Mouse (Mus musculus) CH12.LX (cell line): Measurements from ENCODE around the gene Cxcl12. TPM values are rescaled to one million over a fixed set of nuclear protein-coding genes. Genes with fewer than 3 reads are reported as not detected.

Experiments
- DNase-seq: peaks from one replicate; pipeline ENCODE4 v3.0.0-alpha.2; 2013; ENCODE audit errors: extremely low read depth
- H3K27ac ChIP-seq: 2 replicates; pipeline ENCODE4 v1.5.1; 2012; ENCODE audit warnings: low read depth, mild to moderate bottlenecking, control low read depth, moderate library complexity; ENCODE audit not compliant: insufficient read depth
- H3K27me3 ChIP-seq: replicated peaks from 2 replicates; pipeline ENCODE3; 2012; ENCODE audit warnings: inconsistent platforms
- H3K36me3 ChIP-seq, 2 experiments: replicated peaks in 1 of 2; 2 replicates each; pipeline versions ENCODE3 to v1.6.1; 2012; ENCODE audit warnings: inconsistent platforms in 1 of 2, low read length in 1 of 2, mild to moderate bottlenecking in 1 of 2, mixed read lengths in 1 of 2, moderate library complexity in 1 of 2; ENCODE audit not compliant: control insufficient read depth in 1 of 2, insufficient read depth in 1 of 2
- H3K4me1 ChIP-seq, 2 experiments: 2 replicates each; pipeline ENCODE4 v1.6.1; 2012; ENCODE audit warnings: inconsistent platforms in 1 of 2, moderate library complexity in 1 of 2; ENCODE audit not compliant: insufficient read depth in 2 of 2, control insufficient read depth in 1 of 2
- H3K4me2 ChIP-seq: 2 replicates; pipeline ENCODE4 v1.6.1; 2012; ENCODE audit warnings: low read depth, mild to moderate bottlenecking, control low read depth; ENCODE audit not compliant: poor library complexity, insufficient read depth, severe bottlenecking
- H3K4me3 ChIP-seq, 3 experiments: fragments of 150-350 bp in 1 of 3; sonication (generic) in 1 of 3; replicated peaks in 1 of 3; 2 replicates each; pipeline versions ENCODE3 to v1.5.1; 2011 to 2012; ENCODE audit warnings: low read depth in 2 of 3, low read length in 2 of 3, mild to moderate bottlenecking in 2 of 3, moderate library complexity in 2 of 3, control low read depth in 1 of 3, improper control_type of control experiment in 1 of 3, inconsistent platforms in 1 of 3, mixed read lengths in 1 of 3; ENCODE audit not compliant: poor library complexity in 1 of 3
- H3K79me2 ChIP-seq: replicated peaks from 2 replicates; pipeline ENCODE4 v1.6.1; 2012; ENCODE audit warnings: mild to moderate bottlenecking, moderate library complexity; ENCODE audit not compliant: control insufficient read depth, poor library complexity, insufficient read depth, severe bottlenecking; ENCODE audit errors: extremely low read depth
- H3K9ac ChIP-seq: 2 replicates; pipeline ENCODE4 v1.6.1; 2012; ENCODE audit warnings: low read depth, mild to moderate bottlenecking, control low read depth, moderate library complexity; ENCODE audit not compliant: insufficient read depth
- H3K9me3 ChIP-seq: replicated peaks from 2 replicates; pipeline ENCODE3; 2012; ENCODE audit warnings: low read length, inconsistent platforms, mixed read lengths
- BHLHE40 ChIP-seq: IDR thresholded peaks from 2 replicates; pipeline ENCODE4 v1.6.1; 2011; ENCODE audit warnings: mild to moderate bottlenecking, low read depth, low read length, improper control_type of control experiment
- CHD1 ChIP-seq: IDR thresholded peaks from 2 replicates; pipeline ENCODE4 v1.6.1; 2012; ENCODE audit warnings: low read depth, low read length, improper control_type of control experiment, inconsistent platforms
- CHD2 ChIP-seq: IDR thresholded peaks from 2 replicates; pipeline ENCODE4 v1.6.1; 2011; ENCODE audit warnings: low read length, improper control_type of control experiment
- E2F4 ChIP-seq: IDR thresholded peaks from 2 replicates; pipeline ENCODE4 v1.6.1; 2011; ENCODE audit warnings: low read depth, low read length, improper control_type of control experiment; ENCODE audit not compliant: insufficient replicate concordance
- EP300 ChIP-seq: IDR thresholded peaks from 2 replicates; pipeline ENCODE4 v1.6.1; 2011; ENCODE audit warnings: low read length, improper control_type of control experiment
- ETS1 ChIP-seq: conservative IDR thresholded peaks from 2 replicates; pipeline ENCODE4 v1.6.1; 2012; ENCODE audit warnings: low read depth, mild to moderate bottlenecking, inconsistent platforms, low read length, improper control_type of control experiment, moderate library complexity
- GABPA ChIP-seq: IDR thresholded peaks from 2 replicates; pipeline ENCODE4 v1.6.1; 2012; ENCODE audit warnings: low read depth, low read length, improper control_type of control experiment, inconsistent platforms; ENCODE audit not compliant: insufficient replicate concordance
- HCFC1 ChIP-seq: IDR thresholded peaks from 2 replicates; pipeline ENCODE4 v1.6.1; 2012; ENCODE audit warnings: low read depth, mild to moderate bottlenecking, inconsistent platforms, low read length, improper control_type of control experiment
- IRF4 ChIP-seq: IDR thresholded peaks from 2 replicates; pipeline ENCODE4 v1.6.1; 2014; ENCODE audit warnings: low read depth, mild to moderate bottlenecking, inconsistent platforms, low read length, improper control_type of control experiment
- JUN ChIP-seq: IDR thresholded peaks from 2 replicates; pipeline ENCODE4 v1.6.1; 2011; ENCODE audit warnings: low read depth, mild to moderate bottlenecking, low read length, improper control_type of control experiment, moderate library complexity; ENCODE audit not compliant: insufficient read depth
- MAX ChIP-seq: IDR thresholded peaks from 2 replicates; pipeline ENCODE4 v1.6.1; 2011; ENCODE audit warnings: low read length, improper control_type of control experiment
- MAZ ChIP-seq: IDR thresholded peaks from 2 replicates; pipeline ENCODE4 v1.6.1; 2012; ENCODE audit warnings: low read depth, mild to moderate bottlenecking, inconsistent platforms, low read length, improper control_type of control experiment, moderate library complexity
- MEF2A ChIP-seq: IDR thresholded peaks from 2 replicates; pipeline ENCODE4 v1.6.1; 2014; ENCODE audit warnings: low read depth, mild to moderate bottlenecking, inconsistent platforms, low read length, improper control_type of control experiment, borderline replicate concordance
- MYC ChIP-seq: IDR thresholded peaks from 2 replicates; pipeline ENCODE4 v1.6.1; 2011; ENCODE audit warnings: low read depth, mild to moderate bottlenecking, improper control_type of control experiment, low read length
- NELFE ChIP-seq: IDR thresholded peaks from 2 replicates; pipeline ENCODE4 v1.6.1; 2011; ENCODE audit warnings: low read depth, low read length, improper control_type of control experiment
- PAX5 ChIP-seq: IDR thresholded peaks from 2 replicates; pipeline ENCODE4 v1.6.1; 2012; ENCODE audit warnings: low read length, inconsistent platforms, mixed read lengths
- POLR2AphosphoS2 ChIP-seq: IDR thresholded peaks from 2 replicates; pipeline ENCODE4 v1.6.1; 2011; ENCODE audit warnings: low read depth, low read length, improper control_type of control experiment
- SMC3 ChIP-seq: IDR thresholded peaks from 2 replicates; pipeline ENCODE4 v1.6.1; 2011; ENCODE audit warnings: low read depth, low read length, improper control_type of control experiment
- TBP ChIP-seq: conservative IDR thresholded peaks from 2 replicates; pipeline ENCODE4 v1.6.1; 2011; ENCODE audit warnings: low read depth, low read length, improper control_type of control experiment
- TCF12 ChIP-seq: IDR thresholded peaks from 2 replicates; pipeline ENCODE4 v1.6.1; 2014; ENCODE audit warnings: low read depth, mild to moderate bottlenecking, inconsistent platforms, low read length, improper control_type of control experiment
- UBTF ChIP-seq: IDR thresholded peaks from 2 replicates; pipeline ENCODE4 v1.6.1; 2012; ENCODE audit warnings: low read depth, mild to moderate bottlenecking, inconsistent platforms, low read length, improper control_type of control experiment, moderate library complexity
- USF2 ChIP-seq: conservative IDR thresholded peaks from 2 replicates; pipeline ENCODE4 v1.6.1; 2011; ENCODE audit warnings: low read depth, low read length, improper control_type of control experiment
- ZC3H11A ChIP-seq: IDR thresholded peaks from 2 replicates; pipeline ENCODE4 v1.6.1; 2012; ENCODE audit warnings: low read depth, mild to moderate bottlenecking, inconsistent platforms, low read length, improper control_type of control experiment
- ZMIZ1 ChIP-seq: IDR thresholded peaks from 2 replicates; pipeline ENCODE4 v1.6.1; 2012; ENCODE audit warnings: low read depth, mild to moderate bottlenecking, inconsistent platforms, low read length, improper control_type of control experiment
- dilution Hi-C: fragments of 300-500 bp; cut with MboI; formaldehyde crosslinking; loops from 2 replicates; pipeline ENCODE4 v1.14.3; 2020; ENCODE audit warnings: low sequenced_read_pairs; ENCODE audit not compliant: extremely low pct_unique_long_range_greater_than_20kb, extremely low pct_ligation_motif_present
- in situ Hi-C: fragments of 300-500 bp; cut with MboI; formaldehyde crosslinking; loops from 3 replicates; pipeline ENCODE4 v1.14.3; 2019; ENCODE audit warnings: low sequenced_read_pairs, low pct_ligation_motif_present, low pct_unique_long_range_greater_than_20kb, mixed read lengths
- polyA plus RNA-seq: library from polyadenylated mRNA; unstranded; fragments of >175 nt; gene quantifications from 2 replicates; pipeline ENCODE4 v1.2.1, GENCODE M21; 2012; ENCODE audit warnings: low read depth; ENCODE audit not compliant: insufficient read length
- total RNA-seq, 2 experiments: library from RNA; depleted of rRNA; stranded (reverse); fragments of 300-350 nt in 1 of 2; fragments of >200 nt in 1 of 2; gene quantifications; 2 replicates each; pipeline ENCODE4 v1.2.3; 2012 to 2014

The Cxcl12 gene
- total and polyA plus RNA-seq, 3 experiments: not detected

GRCm38 (mm10) chr6:117219911-117220481, 51.7 kb downstream of the Cxcl12 start:
- DNase-seq: no peak

GRCm38 (mm10) chr6:117220831-117221345, 52.6 kb downstream of the Cxcl12 start:
- H3K4me1 ChIP-seq: peaks cover 0 to 6% of the 10 kb centered on the region in 2 experiments; a peak in 1 of 4 replicates
- H3K9me3 ChIP-seq: no peaks in the 10 kb centered on the region
- no peak overlapping the region for H3K4me3 ChIP-seq
- in situ Hi-C loops (no loop called here), dilution Hi-C loops (no loop called here)
- TF ChIP-seq POLR2AphosphoS2 (no peak), MYC (no peak), UBTF (no peak), EP300 (no peak), TBP (no peak), CHD2 (no peak), HCFC1 (no peak), GABPA (no peak), IRF4 (no peak), MAX (no peak), MEF2A (no peak), BHLHE40 (no peak), SMC3 (no peak), USF2 (no peak), NELFE (no peak)
- DNase-seq: no peak
- no peak overlapping the region for H3K9ac ChIP-seq
- no peak overlapping the region for H3K27ac ChIP-seq
- no peak overlapping the region for H3K4me2 ChIP-seq
- H3K36me3 ChIP-seq: no peaks in the 10 kb centered on the region
- H3K79me2 ChIP-seq: no peaks in the 10 kb centered on the region
- H3K27me3 ChIP-seq: peaks cover 1% of the 10 kb centered on the region

More at GRCm38 (mm10) chr6:117219911-117220481, 51.7 kb downstream of the Cxcl12 start:
- TF ChIP-seq GABPA (no peak), JUN (no peak), ZC3H11A (no peak), CHD2 (no peak), CHD1 (no peak), ZMIZ1 (no peak), MAZ (no peak), POLR2AphosphoS2 (no peak), TBP (no peak), PAX5 (no peak), ETS1 (no peak), E2F4 (no peak), TCF12 (no peak)
- H3K4me3 ChIP-seq: no peak overlapping the region
- dilution Hi-C loops: no loop called here
- in situ Hi-C loops: no loop called here
- H3K9ac ChIP-seq: no peak overlapping the region
- no peaks in the 10 kb centered on the region for H3K36me3 ChIP-seq
- H3K4me2 ChIP-seq: no peak overlapping the region
- H3K79me2 ChIP-seq: no peaks in the 10 kb centered on the region
- H3K27me3 ChIP-seq: peaks cover 1% of the 10 kb centered on the region
- no peak overlapping the region for H3K27ac ChIP-seq
- no peaks in the 10 kb centered on the region for H3K9me3 ChIP-seq
- H3K4me1 ChIP-seq: peaks cover 0 to 6% of the 10 kb centered on the region in 2 experiments; a peak in 2 of 4 replicates
